Mouse (Mus musculus): ENCODE results near the gene Lhfpl5. TPM values are rescaled to one million over a fixed set of nuclear protein-coding genes. Genes with fewer than 3 reads are reported as not detected.

The Lhfpl5 gene
- polyA plus RNA-seq, 1 experiment from 2014 or later: 0.22 TPM

- Histone ChIP-seq H3K36me3 (ENCODE audit: control insufficient read depth, insufficient read depth) (peaks cover 17% of the 10 kb centered on the region), H3K9me3 (replicated peaks; ENCODE audit: control insufficient read depth, low read length) (no peaks in the 10 kb centered on the region), H3K4me3 (ENCODE audit: low read depth, low read length) (no peak overlapping the region), H3K4me2 (ENCODE audit: low read depth, low read length) (0 out of 2 replicates have a peak overlapping the region, but pooled peaks have one; percentile 10), H3K27ac (ENCODE audit: low read length) (no peak overlapping the region; the same call in 1 of the 2 replicates), H3K4me1 (ENCODE audit: control insufficient read depth, low read depth, low read length) (no peaks in the 10 kb centered on the region), H3K27me3 (ENCODE audit: control insufficient read depth, insufficient read depth, low read depth, low read length) (no peaks in the 10 kb centered on the region), H3K9ac (ENCODE audit: low read depth, low read length) (no peak overlapping the region)
- no peak for ATAC-seq (ENCODE audit: low read depth)
- WGBS (ENCODE audit: insufficient replicate concordance): 64% methylated on average over 2 of the region's 2 CpGs
Observed at GRCm38 (mm10) chr17:28588591-28588990, 13.2 kb downstream of the Lhfpl5 start.

GRCm38 (mm10) chr17:28590596-28590995, 15.2 kb downstream of the Lhfpl5 start:
- H3K27ac ChIP-seq (ENCODE audit: low read length): no peak overlapping the region
- no peak for ATAC-seq (ENCODE audit: low read depth)
- no peak overlapping the region for H3K4me2 ChIP-seq (ENCODE audit: low read depth, low read length)
- peaks cover 17% of the 10 kb centered on the region for H3K36me3 ChIP-seq (ENCODE audit: control insufficient read depth, insufficient read depth)
- no peaks in the 10 kb centered on the region for H3K9me3 ChIP-seq (replicated peaks; ENCODE audit: control insufficient read depth, low read length)
- WGBS (ENCODE audit: insufficient replicate concordance): 60% methylated on average over 3 of the region's 3 CpGs
- H3K27me3 ChIP-seq (ENCODE audit: control insufficient read depth, insufficient read depth, low read depth, low read length): no peaks in the 10 kb centered on the region
- H3K9ac ChIP-seq (ENCODE audit: low read depth, low read length): no peak overlapping the region
- H3K4me3 ChIP-seq (ENCODE audit: low read depth, low read length): no peak overlapping the region
- no peaks in the 10 kb centered on the region for H3K4me1 ChIP-seq (ENCODE audit: control insufficient read depth, low read depth, low read length)

DNA sequence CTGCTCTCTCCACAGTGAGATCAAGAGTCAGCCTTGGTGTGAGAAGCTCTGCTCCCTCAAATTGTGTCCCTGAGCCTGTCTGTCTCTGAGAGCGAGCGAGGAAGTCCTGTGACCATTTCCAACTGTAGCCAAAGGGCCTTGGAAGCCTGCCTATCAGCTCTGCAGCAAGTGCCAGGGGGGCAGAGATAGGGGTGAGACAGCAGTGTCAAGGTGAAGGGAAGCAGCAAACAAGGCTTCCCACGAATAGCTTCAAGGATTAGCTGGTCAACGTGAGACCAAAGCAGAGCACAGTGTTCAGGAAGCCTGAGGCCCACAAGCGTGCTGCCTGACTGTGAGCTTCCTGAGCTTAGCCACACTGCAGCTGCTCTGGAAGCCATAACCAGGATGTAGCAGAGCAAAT, 16.0 kb downstream of the Lhfpl5 start:
- WGBS (ENCODE audit: insufficient replicate concordance): 57% methylated on average over 5 of the region's 5 CpGs
- Histone ChIP-seq H3K9me3 (replicated peaks; ENCODE audit: control insufficient read depth, low read length) (no peaks in the 10 kb centered on the region), H3K36me3 (ENCODE audit: control insufficient read depth, insufficient read depth) (peaks cover 17% of the 10 kb centered on the region), H3K9ac (ENCODE audit: low read depth, low read length) (no peak overlapping the region), H3K4me2 (ENCODE audit: low read depth, low read length) (no peak overlapping the region), H3K27ac (ENCODE audit: low read length) (no peak overlapping the region), H3K4me3 (ENCODE audit: low read depth, low read length) (no peak overlapping the region), H3K27me3 (ENCODE audit: control insufficient read depth, insufficient read depth, low read depth, low read length) (no peaks in the 10 kb centered on the region), H3K4me1 (ENCODE audit: control insufficient read depth, low read depth, low read length) (no peaks in the 10 kb centered on the region)
- no peak for ATAC-seq (ENCODE audit: low read depth)

GRCm38 (mm10) chr17:28592998-28593397, 17.6 kb downstream of the Lhfpl5 start:
- H3K4me2 ChIP-seq (ENCODE audit: low read depth, low read length): no peak overlapping the region
- no peak overlapping the region for H3K9ac ChIP-seq (ENCODE audit: low read depth, low read length)
- H3K4me3 ChIP-seq (ENCODE audit: low read depth, low read length): no peak overlapping the region
- no peaks in the 10 kb centered on the region for H3K27me3 ChIP-seq (ENCODE audit: control insufficient read depth, insufficient read depth, low read depth, low read length)
- no peak for ATAC-seq (ENCODE audit: low read depth)
- H3K36me3 ChIP-seq (ENCODE audit: control insufficient read depth, insufficient read depth): peaks cover 20% of the 10 kb centered on the region
- no peaks in the 10 kb centered on the region for H3K4me1 ChIP-seq (ENCODE audit: control insufficient read depth, low read depth, low read length)
- WGBS (ENCODE audit: insufficient replicate concordance): 15% methylated on average over 4 of the region's 4 CpGs
- no peaks in the 10 kb centered on the region for H3K9me3 ChIP-seq (replicated peaks; ENCODE audit: control insufficient read depth, low read length)
- no peak overlapping the region for H3K27ac ChIP-seq (ENCODE audit: low read length)

- no peak for ATAC-seq (ENCODE audit: low read depth)
- Histone ChIP-seq H3K4me3 (ENCODE audit: low read depth, low read length) (no peak overlapping the region), H3K27ac (ENCODE audit: low read length) (no peak overlapping the region), H3K36me3 (ENCODE audit: control insufficient read depth, insufficient read depth) (peaks cover 24% of the 10 kb centered on the region), H3K9me3 (replicated peaks; ENCODE audit: control insufficient read depth, low read length) (no peaks in the 10 kb centered on the region), H3K4me1 (ENCODE audit: control insufficient read depth, low read depth, low read length) (no peaks in the 10 kb centered on the region), H3K9ac (ENCODE audit: low read depth, low read length) (no peak overlapping the region), H3K4me2 (ENCODE audit: low read depth, low read length) (no peak overlapping the region), H3K27me3 (ENCODE audit: control insufficient read depth, insufficient read depth, low read depth, low read length) (no peaks in the 10 kb centered on the region)
- WGBS (ENCODE audit: insufficient replicate concordance): 45% methylated on average over 4 of the region's 4 CpGs
Observed at GRCm38 (mm10) chr17:28593965-28594364, 18.5 kb downstream of the Lhfpl5 start.

GRCm38 (mm10) chr17:28600780-28601179, 25.3 kb downstream of the Lhfpl5 start:
- no peaks in the 10 kb centered on the region for H3K4me1 ChIP-seq (ENCODE audit: control insufficient read depth, low read depth, low read length)
- H3K27ac ChIP-seq (ENCODE audit: low read length): no peak overlapping the region
- no peaks in the 10 kb centered on the region for H3K9me3 ChIP-seq (replicated peaks; ENCODE audit: control insufficient read depth, low read length)
- no peak for ATAC-seq (ENCODE audit: low read depth)
- 84% methylated on average over 5 of the region's 5 CpGs for WGBS (ENCODE audit: insufficient replicate concordance)
- H3K27me3 ChIP-seq (ENCODE audit: control insufficient read depth, insufficient read depth, low read depth, low read length): no peaks in the 10 kb centered on the region
- H3K4me3 ChIP-seq (ENCODE audit: low read depth, low read length): no peak overlapping the region
- peaks cover 28% of the 10 kb centered on the region for H3K36me3 ChIP-seq (ENCODE audit: control insufficient read depth, insufficient read depth)
- no peak overlapping the region for H3K9ac ChIP-seq (ENCODE audit: low read depth, low read length)
- no peak overlapping the region for H3K4me2 ChIP-seq (ENCODE audit: low read depth, low read length)

DNA sequence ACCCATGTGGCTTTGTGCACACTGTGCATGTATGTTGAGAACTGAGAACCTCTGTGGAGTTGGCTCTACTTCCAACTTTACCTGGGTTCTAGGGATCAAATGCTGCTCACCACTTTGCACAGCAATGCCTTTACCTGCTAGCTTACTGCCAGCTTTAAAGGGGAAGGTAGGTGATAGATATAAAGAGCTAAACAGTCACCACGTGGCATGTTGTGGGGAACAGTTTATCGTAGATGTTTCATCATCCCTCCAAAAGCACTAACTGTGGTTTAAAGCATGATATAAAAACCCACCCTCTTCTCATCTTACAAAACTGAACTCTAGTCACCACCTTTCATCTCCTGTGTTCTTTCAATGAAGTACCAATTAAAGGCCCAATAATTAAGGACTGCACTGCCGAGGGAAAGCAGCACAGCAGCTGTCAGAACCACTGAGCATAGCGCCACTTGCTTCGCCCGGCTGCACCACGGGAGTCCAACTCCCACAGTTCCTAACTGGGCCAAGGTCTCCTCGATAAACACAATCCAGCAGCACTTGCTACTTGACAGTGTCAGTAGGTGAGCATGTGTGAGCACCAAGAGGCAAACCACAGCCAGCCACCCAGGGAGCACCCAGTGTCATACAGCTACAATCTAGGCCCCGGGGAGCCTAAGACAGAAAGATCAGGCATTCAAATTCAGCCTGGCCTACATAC, 26.3 kb downstream of the Lhfpl5 start:
- peaks cover 28% of the 10 kb centered on the region for H3K36me3 ChIP-seq (ENCODE audit: control insufficient read depth, insufficient read depth)
- ATAC-seq (ENCODE audit: low read depth): no peak
- no peak overlapping the region for H3K9ac ChIP-seq (ENCODE audit: low read depth, low read length)
- no peaks in the 10 kb centered on the region for H3K9me3 ChIP-seq (replicated peaks; ENCODE audit: control insufficient read depth, low read length)
- no peak overlapping the region for H3K4me2 ChIP-seq (ENCODE audit: low read depth, low read length)
- WGBS (ENCODE audit: insufficient replicate concordance): 74% methylated on average over 9 of the region's 9 CpGs
- H3K27ac ChIP-seq (ENCODE audit: low read length): no peak overlapping the region
- no peaks in the 10 kb centered on the region for H3K27me3 ChIP-seq (ENCODE audit: control insufficient read depth, insufficient read depth, low read depth, low read length)
- H3K4me3 ChIP-seq (ENCODE audit: low read depth, low read length): no peak overlapping the region
- no peaks in the 10 kb centered on the region for H3K4me1 ChIP-seq (ENCODE audit: control insufficient read depth, low read depth, low read length)

GRCm38 (mm10) chr17:28609543-28609942, 34.1 kb downstream of the Lhfpl5 start:
- peaks cover 7% of the 10 kb centered on the region for H3K36me3 ChIP-seq (ENCODE audit: control insufficient read depth, insufficient read depth)

DNA sequence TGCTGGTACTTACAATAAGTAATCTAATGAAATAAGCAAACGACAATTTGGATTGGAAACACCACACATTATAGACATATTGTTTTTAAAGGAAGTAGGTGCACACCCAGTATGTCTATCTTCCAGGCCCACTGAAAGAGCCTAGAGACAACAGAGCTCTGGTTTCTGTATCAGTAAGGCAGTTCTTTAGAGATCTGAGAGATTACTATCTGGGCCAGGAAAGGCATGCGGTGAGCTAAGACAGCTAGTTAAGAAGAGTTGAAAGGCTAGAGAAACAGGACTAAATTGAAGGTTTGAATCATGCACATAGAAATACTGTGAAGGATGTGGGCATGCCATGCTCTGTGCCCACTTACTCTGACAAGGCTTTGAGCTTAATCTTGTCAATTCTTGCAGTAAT, 37.2 kb downstream of the Lhfpl5 start:
- H3K27ac ChIP-seq (ENCODE audit: low read length): no peak overlapping the region
- H3K9me3 ChIP-seq (replicated peaks; ENCODE audit: control insufficient read depth, low read length): no peaks in the 10 kb centered on the region
- no peak overlapping the region for H3K4me2 ChIP-seq (ENCODE audit: low read depth, low read length)
- H3K9ac ChIP-seq (ENCODE audit: low read depth, low read length): no peak overlapping the region
- H3K4me1 ChIP-seq (ENCODE audit: control insufficient read depth, low read depth, low read length): peaks cover 5% of the 10 kb centered on the region
- no peaks in the 10 kb centered on the region; the same call in 1 of the 2 replicates for H3K36me3 ChIP-seq (ENCODE audit: control insufficient read depth, insufficient read depth)
- WGBS (ENCODE audit: insufficient replicate concordance): 32% methylated on average over 2 of the region's 2 CpGs
- no peak overlapping the region for H3K4me3 ChIP-seq (ENCODE audit: low read depth, low read length)
- no peaks in the 10 kb centered on the region for H3K27me3 ChIP-seq (ENCODE audit: control insufficient read depth, insufficient read depth, low read depth, low read length)
- ATAC-seq (ENCODE audit: low read depth): no peak

More at GRCm38 (mm10) chr17:28609543-28609942, 34.1 kb downstream of the Lhfpl5 start:
- Histone ChIP-seq H3K4me2 (ENCODE audit: low read depth, low read length) (no peak overlapping the region), H3K27ac (ENCODE audit: low read length) (no peak overlapping the region), H3K4me1 (ENCODE audit: control insufficient read depth, low read depth, low read length) (no peaks in the 10 kb centered on the region; the same call in 1 of the 2 replicates), H3K27me3 (ENCODE audit: control insufficient read depth, insufficient read depth, low read depth, low read length) (no peaks in the 10 kb centered on the region), H3K4me3 (ENCODE audit: low read depth, low read length) (no peak overlapping the region), H3K9ac (ENCODE audit: low read depth, low read length) (no peak overlapping the region), H3K9me3 (replicated peaks; ENCODE audit: control insufficient read depth, low read length) (no peaks in the 10 kb centered on the region)
- ATAC-seq (ENCODE audit: low read depth): no peak
- 36% methylated on average over 3 of the region's 3 CpGs for WGBS (ENCODE audit: insufficient replicate concordance)

All from liver, embryonic 16.5 days (tissue).